Comparison of ENCODE assay signal across 27 mouse cellular contexts in genomic region chr3:66762446-66762845, GRCm38 (mm10).
"Had no signal": no experiment of that assay in that cellular context is flagged by ENCODE, and none has a peak within 500 bp of the region (broad histone marks: within the 10 kb centered on the region; RNA-seq: fewer than 3 reads in every experiment).

No protein-coding gene starts in this region.

- H3K27ac ChIP-seq: embryonic facial prominence, embryonic 12.5 days; embryonic facial prominence, embryonic 13.5 days; embryonic facial prominence, embryonic 15.5 days; forebrain, embryonic 10.5 days; forebrain, embryonic 12.5 days; forebrain, embryonic 13.5 days; forebrain, embryonic 15.5 days; gastrocnemius, adult 2 months; heart, adult 2 months; heart, embryonic 10.5 days had no signal

- H3K36me3 ChIP-seq: embryonic facial prominence, embryonic 12.5 days; embryonic facial prominence, embryonic 13.5 days; embryonic facial prominence, embryonic 15.5 days; forebrain, embryonic 10.5 days; forebrain, embryonic 12.5 days; forebrain, embryonic 15.5 days; heart, embryonic 10.5 days had no signal

- H3K27me3 ChIP-seq: embryonic facial prominence, embryonic 12.5 days; embryonic facial prominence, embryonic 13.5 days; embryonic facial prominence, embryonic 15.5 days had no signal

- H3K4me2 ChIP-seq: embryonic facial prominence, embryonic 12.5 days; embryonic facial prominence, embryonic 13.5 days; embryonic facial prominence, embryonic 15.5 days; forebrain, embryonic 12.5 days; forebrain, embryonic 13.5 days; forebrain, embryonic 15.5 days; heart, embryonic 11.5 days had no signal

- DNase-seq: cerebellum, adult 9-10 months; cerebellum, adult 9-11 months; cerebellum, postnatal 10 days; cerebellum, postnatal 25 days; cerebellum, postnatal 36 days; embryo, embryonic 11 days; forebrain, postnatal 0 days; gastrocnemius, adult 2 months; gastrocnemius, postnatal 10 days; gastrocnemius, postnatal 14 days; gastrocnemius, postnatal 25 days; gastrocnemius, postnatal 36 days; heart, adult 11 months; heart, adult 18-20 months; heart, adult 2 months had no signal

- H3K4me3 ChIP-seq: embryonic facial prominence, embryonic 12.5 days; embryonic facial prominence, embryonic 13.5 days; embryonic facial prominence, embryonic 15.5 days; erythroblast, embryonic 14.5 days; forebrain, embryonic 10.5 days; forebrain, embryonic 12.5 days; forebrain, embryonic 13.5 days; forebrain, embryonic 15.5 days; gastrocnemius, adult 2 months; heart, adult 2 months; heart, embryonic 10.5 days had no signal

- H3K9ac ChIP-seq: embryonic facial prominence, embryonic 12.5 days; embryonic facial prominence, embryonic 13.5 days; embryonic facial prominence, embryonic 15.5 days; forebrain, embryonic 12.5 days; forebrain, embryonic 13.5 days; forebrain, embryonic 15.5 days; forebrain, postnatal 0 days had no signal

- H3K9me3 ChIP-seq: embryonic facial prominence, embryonic 12.5 days; embryonic facial prominence, embryonic 13.5 days; embryonic facial prominence, embryonic 15.5 days; forebrain, embryonic 10.5 days; forebrain, embryonic 12.5 days; forebrain, embryonic 13.5 days; forebrain, embryonic 15.5 days; heart, embryonic 10.5 days had no signal

- ATAC-seq: forebrain, embryonic 13.5 days; forebrain, embryonic 14.5 days; forebrain, embryonic 15.5 days; forebrain, embryonic 16.5 days; forebrain, postnatal 0 days had no signal

- H3K4me1 ChIP-seq: embryonic facial prominence, embryonic 12.5 days; embryonic facial prominence, embryonic 13.5 days; forebrain, embryonic 10.5 days; forebrain, embryonic 12.5 days; forebrain, embryonic 13.5 days; forebrain, embryonic 15.5 days; heart, embryonic 10.5 days had no signal
